Mouse (Mus musculus) adrenal gland, adult 2 months (tissue): ENCODE results near the gene Stx2. TPM values are rescaled to one million over a fixed set of nuclear protein-coding genes. Genes with fewer than 3 reads are reported as not detected.

ENCODE experiments used
- DNase-seq: peaks from one replicate; pipeline ENCODE4 v3.0.0; 2021
- long read RNA-seq: library from polyadenylated mRNA; stranded (forward); transcript quantifications from one replicate; pipeline ENCODE4 v2.0.0, GENCODE M21; 2021
- polyA plus RNA-seq: library from polyadenylated mRNA; depleted of rRNA; stranded (reverse); fragments of >200 nt; gene quantifications from 2 replicates; pipeline ENCODE4 v1.2.3, GENCODE M21; 2012; rRNA removed
- total RNA-seq, 2 experiments: library from RNA; stranded (reverse); gene quantifications; 2 replicates each; pipeline ENCODE4 v1.2.3; 2021

The Stx2 gene
- 10 to 100 TPM; 25.4 to 25.9 TPM for total RNA-seq
- polyA plus RNA-seq = 21.5 and 22.1 TPM in 2 replicates
- long read RNA-seq, transcript Stx2-201 (11 exons, 2,939 nt) = major isoform, 15 of 23 reads
- long read RNA-seq, partial matches to known transcripts = 2 of 23 reads
- long read RNA-seq, other reads (novel, unspliced or antisense) = 3 of 23 reads

DNA sequence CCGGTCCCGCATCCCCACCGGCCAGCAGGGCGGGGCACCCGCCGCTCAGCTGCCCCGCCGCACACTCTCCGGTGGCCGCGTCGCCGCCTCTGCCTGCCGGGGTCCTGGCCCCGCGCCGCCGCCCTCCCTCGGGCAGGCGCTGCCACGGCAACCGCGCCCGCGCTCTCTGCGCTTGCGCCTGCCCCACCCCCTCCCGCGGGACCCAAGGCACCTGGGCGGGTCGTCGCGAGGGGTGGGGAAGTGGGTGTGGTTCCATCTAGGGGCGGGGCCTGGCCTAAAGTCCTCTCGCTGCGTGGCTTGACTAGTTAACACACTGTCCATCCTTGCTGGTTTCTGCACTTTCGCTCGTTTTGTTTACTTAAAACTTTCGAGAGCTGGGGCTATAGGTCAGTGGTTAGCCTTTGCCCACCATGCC lies at the start of gene Stx2:
TSS of gene Stx2 (minus strand) at position 163 of the 415 bp plus-strand sequence.
- DNase-seq = peak; percentile 97

DNA sequence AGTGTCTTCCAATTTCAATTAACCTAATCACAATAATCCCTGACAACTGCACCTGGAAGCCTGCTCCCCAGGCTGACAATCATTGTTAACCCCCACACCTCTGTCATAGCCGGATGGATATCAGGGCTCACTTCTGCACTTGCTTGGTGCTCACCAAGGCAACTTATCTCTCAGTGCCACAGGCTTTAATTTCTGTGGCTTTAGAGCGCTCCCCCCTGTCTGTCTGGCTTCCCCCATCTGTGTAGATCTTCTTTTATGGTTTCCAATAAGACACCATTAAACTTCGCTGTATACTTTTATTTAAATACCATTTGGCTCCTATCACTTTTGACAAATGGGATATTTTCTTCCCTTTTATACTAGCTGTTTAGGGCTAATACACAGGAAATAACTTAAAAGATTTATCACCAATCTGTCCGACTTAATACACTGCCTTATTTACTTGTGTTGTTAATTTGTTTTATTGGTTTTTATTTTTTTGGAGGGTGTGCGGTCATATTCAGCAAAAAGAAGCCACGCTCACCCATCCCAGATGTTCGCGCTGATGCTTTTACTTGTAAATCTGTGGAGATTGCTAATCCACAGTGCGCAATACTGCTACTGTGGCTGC lies 46.4 kb upstream of the Stx2 start:
- no peak for DNase-seq

DNA sequence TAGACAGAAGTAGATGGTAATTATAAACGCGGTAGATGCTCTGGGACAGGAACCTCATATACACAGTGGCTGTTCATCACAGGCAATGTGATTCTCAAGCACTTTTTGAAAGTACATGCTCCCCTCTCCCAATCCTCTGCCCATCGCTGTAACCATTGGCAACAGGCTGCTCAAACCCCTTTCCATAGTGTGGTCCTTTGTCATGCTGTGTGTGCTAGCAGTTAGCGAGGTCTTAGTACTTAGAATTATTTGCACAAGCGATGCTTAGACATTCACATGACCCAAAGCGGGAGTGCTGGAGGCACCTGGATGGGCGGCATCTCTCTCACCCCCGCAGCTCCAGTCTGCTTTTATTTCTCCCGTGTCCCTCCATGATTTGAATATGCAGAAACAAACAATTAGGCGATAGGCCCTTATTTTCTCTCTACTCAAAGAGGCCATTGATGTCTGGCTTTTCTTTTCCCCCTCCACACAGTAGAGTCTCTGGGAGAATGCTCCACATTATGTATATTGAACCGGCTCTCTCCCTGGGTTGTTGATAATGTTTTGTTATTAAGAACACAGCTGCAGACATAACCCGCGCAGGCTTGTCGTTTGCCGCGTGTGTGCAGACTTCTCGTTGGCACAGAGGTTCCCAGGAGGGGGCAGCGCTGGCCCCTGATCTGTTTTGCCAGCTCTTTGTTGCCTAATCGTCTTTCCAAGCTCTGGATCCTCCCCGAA lies 44.4 kb upstream of the Stx2 start:
- DNase-seq = no peak

DNA sequence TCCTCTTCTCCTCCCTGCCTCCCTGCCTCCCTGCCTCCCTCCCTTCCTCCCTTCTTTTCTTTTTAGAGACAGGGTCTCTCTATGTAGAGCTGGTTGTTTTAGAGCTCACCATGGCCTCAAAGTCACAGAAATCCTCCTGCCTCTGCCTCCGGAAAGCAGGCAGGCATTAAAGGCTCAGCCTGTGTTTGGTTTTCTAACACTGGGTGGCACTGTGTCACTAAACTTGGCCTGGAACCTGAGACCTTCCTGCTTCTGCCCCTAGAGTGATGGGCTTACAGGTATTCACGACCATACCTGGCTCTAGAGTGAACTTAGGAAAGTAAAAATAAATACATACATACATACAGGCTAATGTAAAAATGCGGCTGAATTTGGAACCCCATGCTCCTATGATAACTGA lies 43.5 kb upstream of the Stx2 start:
- no peak for DNase-seq

DNA sequence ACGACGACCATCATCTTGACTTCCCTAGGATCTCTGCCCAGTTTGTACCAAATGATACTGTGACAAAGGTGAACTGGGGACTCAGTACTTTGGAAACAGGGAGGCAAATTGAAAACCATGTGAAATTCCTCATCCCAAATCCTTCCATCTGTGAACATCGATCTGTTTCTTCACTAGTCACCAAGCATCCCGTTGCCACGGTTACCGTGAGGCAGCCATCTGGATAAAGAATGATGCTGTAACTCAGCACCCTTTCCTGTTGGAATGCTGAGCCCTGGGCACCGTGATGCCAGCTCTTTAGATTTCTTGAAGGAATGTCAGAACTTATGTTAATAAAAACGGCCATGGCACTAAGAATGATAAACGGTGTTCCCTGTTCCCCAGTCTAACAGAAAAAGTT lies 41.0 kb upstream of the Stx2 start:
- DNase-seq = no peak

DNA sequence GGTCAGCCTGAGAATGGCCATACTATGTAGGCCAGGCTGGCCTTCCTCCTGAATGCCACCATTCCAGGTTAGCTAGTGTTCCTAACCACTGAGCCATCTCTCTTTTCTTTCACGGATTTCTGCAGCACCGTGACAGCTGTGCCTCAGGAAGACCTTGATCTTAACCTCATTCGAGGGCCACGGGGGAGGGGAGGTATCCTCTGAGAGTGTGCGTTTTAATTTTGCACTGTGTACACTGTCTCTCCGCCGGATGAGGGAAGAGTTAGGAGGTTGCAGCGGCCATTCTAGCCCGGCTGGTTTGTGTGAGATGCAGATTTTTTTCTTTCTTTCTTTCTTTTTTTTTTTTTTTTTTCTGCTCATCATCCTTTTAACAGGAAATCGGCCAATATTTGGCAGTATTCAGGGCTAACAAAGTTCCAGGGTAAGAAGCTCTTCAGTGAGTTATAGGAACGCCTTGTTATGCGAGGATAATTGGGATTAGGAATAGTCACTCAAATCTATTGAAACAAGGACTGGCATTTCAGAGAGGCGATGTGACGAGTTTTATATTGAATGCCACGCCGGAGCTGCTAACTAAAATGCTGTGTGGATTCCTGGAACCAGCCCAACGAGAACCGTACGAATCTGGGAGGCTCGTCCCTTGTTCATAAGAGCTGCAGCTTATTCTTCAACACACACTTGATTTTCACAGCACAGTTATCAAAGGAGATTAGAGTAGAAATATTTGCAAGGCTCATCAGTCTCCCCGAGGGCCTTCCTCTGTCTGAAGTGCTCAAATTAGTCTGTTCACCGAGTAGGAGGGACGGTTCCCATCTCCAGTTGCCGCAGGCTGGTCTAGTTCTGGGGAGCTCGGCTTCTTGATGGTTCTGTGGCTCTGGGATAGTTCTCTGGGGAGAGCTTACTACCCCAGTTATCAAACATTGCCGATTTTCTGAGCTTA lies 37.5 kb upstream of the Stx2 start:
- no peak for DNase-seq

DNA sequence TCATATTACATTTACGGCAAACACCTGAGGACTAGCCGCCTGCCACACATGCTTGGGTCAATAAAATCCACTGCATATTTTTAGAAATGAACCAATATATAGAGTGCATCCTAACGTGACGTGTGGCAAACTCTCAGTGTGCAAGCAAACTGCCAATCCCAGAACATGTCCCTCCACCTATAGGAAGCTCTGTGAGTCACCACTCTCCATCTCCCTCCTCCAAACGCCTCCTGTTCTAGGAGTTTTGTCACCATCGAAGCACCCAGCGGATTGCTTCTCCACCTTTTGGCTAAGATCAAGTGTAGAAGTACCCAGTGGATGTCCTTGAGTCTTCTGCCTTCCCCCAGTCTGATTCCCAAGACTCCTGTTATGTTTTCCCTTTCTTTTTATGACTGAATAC lies 29.4 kb upstream of the Stx2 start:
- no peak for DNase-seq

DNA sequence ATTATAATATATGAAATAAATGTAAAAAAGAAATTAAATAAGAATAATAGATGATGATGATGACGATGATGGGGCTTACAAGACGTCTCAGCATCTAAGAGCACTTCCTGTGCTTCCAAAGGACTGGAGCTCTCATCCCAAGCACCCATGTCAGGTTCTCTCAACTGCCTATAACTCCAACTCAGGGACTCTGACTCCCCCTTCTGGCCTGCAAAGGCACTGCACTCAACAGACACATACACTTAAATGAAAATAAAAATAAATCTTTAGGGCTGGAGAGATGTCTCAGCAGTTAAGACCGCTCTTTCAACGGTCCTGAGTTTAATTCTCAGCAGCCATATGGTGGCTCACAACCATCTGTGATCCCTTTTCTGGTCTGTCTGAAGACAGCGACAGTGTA lies 28.3 kb upstream of the Stx2 start:
- no peak for DNase-seq

DNA sequence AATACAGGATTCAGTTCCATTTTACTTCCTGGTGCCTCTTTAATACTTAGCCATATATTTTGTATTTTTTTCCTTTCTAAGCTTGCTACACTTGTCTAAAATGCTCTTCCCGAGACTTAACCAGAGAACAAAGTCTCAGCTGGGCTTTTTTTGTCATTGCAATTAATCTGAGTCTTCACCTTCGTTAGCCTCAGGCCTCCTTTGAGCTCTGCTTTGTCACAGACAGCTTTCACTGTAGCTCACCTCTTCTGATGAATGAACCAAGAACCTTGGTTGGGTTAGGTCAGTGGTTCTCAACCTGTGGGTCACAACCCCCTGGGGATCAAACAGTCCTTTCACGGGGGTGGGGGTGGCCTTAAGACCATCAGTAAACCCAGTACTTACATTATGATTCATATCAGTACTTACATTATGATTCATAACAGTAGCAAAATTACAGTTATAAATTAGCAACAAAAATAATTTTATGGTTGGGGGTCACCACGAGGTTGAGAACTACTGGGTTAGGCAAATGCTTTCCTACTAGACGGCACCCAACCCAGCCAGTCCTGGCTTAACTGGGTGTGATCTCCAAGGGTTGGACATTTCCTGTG lies 20.9 kb upstream of the Stx2 start:
- no peak for DNase-seq

DNA sequence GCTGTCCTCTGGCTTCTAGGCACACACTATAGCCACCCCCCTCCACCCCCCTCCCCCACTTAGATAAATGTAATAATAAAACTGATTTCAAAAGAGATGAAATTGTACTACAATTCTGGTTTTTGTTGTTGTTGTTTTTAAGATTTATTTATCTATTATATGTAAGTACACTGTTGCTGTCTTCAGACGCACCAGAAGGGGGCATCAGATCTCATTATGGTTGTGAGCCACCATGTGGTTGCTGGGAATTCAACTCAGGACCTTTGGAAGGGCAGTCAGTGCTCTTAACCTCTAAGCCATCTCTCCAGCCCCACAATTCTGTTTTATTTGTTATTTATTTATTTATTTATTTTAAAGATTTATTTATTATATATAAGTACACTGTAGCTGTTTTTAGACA lies 18.3 kb upstream of the Stx2 start:
- DNase-seq = no peak

DNA sequence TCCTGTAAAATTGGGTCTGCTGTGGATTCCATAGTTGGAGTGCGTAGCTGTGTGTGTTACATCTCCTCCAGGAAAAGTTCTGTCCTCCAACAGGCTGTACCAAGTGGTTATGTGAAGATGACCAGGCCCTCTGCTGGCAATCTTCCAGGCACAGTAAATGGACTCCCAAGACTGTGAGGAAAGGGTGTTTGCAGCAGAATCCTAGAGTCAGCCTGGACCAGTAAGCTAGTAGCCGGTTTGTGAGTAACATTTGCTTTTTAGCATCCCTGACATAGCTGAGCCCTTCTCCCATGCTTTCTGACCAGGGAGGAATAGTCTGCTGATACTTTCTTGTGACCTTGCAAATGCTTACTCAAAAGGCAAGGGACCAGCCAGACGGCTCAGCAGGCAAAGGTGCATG lies 17.8 kb upstream of the Stx2 start:
- DNase-seq = no peak

DNA sequence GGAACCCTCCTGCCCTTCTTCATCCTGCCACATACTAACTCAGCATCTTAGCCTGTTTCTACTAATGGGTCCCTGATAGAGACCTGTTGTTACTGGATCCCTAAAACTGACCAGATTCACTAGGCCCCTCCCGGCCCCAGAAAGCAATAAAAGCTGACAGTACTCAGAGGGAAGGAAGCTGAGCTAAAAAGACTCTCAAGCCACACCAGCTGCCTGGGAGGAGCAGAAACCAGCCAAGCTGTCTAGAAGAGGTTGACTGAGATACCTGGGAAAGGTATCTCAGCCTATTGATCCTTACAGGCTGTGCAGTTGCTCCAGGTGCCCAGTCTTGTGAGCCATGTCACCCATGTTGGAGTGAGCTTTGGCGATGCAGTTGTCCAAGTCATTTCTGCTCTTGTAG lies 17.4 kb upstream of the Stx2 start:
- no peak for DNase-seq

DNA sequence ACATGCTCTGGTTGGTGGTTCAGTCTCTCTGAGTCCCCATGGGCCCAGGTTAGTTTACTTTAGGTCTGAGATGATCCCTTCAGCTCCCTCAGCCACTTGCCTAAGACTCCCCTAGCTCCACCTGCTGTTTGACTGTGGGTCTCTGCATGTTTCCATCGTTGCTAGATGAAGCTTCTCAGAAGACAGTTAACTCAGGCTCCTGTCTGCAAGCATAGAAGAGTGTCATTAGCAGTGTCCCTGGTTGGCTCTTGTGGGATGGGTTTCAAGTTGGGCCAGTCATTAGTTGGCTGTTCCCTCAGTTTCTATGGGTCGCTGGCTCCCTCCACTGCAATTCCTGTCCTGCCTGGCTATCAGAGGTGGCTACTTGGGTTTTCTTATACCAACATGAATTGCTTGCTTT lies 16.7 kb upstream of the Stx2 start:
- DNase-seq = no peak

DNA sequence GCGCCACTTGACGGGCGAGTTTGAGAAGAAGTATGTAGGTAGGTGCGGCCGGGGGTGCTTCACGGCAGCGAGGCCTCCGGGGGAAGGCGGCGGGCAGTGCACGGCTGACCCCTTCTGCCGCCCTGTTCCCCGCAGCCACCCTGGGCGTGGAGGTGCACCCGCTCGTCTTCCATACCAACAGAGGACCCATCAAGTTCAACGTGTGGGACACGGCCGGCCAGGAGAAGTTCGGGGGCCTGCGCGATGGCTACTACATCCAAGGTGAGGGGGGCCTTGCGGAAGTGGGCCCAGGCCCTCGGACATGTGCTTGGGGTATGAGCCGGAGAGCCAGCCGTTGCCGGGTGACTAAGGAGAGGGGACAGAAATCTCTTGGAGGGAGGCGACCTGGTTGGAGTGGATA lies 12.4 kb upstream of the Stx2 start:
- DNase-seq = peak; percentile 48

DNA sequence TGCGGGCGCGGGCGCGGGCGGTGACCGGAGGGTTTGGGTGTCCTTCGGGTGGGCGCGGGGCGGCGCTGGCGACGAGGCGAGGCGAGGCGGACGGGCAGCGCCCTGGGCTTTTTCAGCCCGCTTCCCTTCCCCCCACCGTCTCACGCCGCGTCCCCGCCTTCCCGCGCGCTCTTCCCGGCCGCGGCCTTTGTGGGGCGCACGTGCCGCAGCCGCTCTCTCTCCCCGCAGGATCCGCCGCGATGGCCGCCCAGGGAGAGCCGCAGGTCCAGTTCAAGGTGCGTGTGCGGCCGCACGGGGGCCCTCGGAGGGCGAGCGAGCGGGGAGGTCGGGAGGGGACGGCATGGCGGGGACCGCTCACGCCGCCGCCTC lies 11.9 kb upstream of the Stx2 start:
- DNase-seq = no peak

DNA sequence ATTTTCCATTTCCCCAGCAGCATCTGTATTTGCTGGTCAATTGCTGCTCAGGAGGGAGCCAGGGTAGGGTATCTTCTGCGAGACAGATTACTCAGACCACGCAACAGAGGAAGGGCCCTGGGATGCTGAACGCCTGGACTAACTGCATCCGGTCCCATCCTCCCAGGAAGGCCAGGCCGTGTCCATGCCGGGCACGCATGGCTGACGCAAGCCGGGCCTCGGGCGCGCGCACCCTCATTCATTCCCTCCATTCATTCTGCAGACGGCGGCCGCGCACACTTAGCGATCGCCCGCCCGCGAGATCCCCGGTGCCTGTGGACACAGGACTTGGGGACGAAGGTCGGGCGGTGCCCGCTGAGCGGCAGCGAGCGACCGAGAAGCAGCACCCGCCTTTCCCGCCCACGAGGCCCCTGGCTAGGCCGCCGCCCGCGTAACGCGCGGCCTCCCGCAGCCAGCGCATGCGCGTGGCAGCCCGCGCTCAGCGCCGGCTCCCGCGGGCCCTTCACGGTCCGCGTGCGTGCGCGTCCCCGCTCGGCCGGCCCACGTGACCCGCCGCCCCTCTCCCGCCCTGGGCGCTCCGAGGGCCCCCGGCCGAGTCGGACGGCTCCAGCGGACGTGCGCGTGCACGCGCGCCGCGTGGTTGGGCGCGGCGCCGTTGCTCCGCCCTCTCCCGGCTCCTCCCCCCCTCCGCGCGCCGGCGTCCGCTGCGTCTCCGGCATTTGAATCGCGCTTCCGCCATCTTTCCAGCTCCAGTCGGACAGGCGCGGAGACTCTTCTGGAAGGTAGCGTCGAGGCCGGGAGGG lies 11.3 kb upstream of the Stx2 start, which contains the start of gene Ran:
TSS of gene Ran (plus strand) at position 573 of the 803 bp plus-strand sequence.
- DNase-seq = peak; percentile 98

DNA sequence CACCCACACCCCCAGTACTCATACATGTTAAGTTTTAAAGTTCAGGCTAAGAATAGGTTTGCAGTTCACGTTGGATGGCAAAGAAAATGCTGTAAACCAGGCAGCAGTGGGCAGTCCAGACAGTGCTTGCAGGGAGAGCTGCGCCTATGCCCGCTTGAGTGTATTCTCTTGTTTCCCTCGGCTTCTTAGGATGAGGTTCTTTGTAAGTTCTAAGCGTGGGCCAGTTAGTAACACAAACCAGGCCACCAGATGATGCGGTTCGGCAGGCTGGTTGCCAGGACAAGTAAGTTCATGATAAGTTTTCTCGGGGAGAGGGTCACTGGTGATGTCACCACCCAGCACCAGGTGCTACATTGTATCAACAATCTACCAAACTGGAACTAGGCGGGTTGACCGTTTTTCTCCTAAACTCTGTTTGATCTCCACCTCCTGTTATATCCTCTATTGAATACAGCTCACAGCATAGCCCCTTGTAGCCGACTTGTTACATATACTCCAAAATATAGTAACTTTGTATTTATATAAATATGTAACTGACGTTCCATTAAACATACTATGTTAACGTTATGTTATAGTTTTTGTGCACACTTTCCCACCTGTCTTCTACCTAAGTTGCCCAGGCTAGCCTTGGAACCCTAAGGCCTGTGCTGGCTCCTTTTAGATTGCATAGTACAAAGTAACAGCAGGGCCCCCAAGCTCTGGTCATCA lies 10.6 kb upstream of the Stx2 start:
- DNase-seq = no peak

DNA sequence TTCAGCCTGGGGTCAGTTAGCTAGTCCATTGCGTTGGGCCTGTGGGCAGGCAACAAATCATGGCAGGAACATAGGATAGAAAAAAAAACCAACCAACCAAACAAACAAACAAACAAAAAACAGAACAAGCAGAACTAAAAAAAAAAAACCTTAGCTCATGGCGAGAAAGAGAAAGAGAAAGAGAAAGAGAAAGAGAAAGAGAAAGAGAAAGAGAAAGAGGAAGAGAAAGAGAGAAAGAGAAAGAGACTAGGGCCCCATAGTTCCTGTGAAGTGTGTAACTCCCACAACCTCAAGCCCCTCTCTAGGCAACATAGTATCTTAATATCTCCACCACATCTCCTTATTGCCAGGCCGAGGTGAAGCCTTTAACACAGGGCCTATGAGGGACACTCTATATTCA lies 8.0 kb upstream of the Stx2 start:
- no peak for DNase-seq

DNA sequence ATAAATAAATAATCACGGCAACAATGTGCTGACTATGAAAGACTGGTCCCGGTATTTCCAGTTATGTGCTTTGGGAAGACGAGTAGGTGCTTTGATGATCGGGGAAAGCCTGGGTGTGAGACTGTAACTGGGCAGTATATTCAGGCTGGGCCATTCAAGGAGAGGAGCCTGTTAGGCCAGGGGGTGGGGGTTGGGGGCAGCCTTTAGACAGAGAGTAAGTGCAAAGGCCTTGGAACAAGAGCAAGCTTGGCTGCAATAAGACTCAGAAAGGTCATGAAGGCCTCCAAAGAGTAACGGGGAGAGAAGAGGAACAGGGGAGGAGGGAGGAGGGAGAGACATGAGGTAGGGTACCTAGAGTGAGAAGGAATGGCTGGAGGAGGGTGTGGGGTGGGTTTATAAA lies 7.2 kb upstream of the Stx2 start:
- DNase-seq = peak; percentile 59

DNA sequence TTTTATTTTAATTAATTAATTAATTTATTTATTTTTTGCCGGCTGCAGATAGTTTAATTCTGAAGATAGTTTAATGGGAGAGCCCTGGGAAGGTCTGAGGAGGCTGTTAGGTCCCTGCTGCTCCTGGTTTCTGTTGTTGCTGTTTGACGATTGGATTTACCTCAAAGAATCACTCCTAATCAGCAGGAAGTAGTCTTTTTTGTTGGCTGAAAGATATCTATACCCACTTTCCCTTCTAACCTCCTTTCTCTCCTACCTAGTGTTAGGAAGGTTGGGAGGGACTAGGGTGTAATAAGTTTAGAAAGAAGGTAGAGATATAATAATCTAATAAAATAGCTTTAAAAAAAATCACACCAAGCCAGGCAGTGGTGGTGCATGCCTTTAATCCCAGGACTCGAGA lies 6.6 kb upstream of the Stx2 start:
- no peak for DNase-seq

DNA sequence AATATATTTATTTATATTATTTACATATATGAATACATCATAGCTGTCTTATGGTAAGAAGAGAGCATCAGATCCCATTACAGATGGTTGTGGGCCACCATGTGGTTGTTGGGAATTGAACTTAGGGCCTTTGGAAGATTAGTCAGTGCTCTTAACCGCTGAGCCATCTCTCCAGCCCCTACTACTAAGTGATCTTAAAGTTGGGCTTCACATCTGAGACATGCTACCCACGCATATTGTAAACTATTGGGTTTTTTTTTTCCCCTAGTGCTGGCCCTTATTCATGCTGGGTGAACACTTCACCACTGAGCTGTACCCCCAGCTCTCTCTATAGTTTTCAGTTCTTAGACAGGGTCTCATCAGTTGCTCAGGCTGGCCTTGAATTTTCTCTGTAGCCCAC lies 2.6 kb upstream of the Stx2 start:
- DNase-seq = no peak
